Mouse (Mus musculus): Measurements from ENCODE around the gene Exo5.

Exo5 gene

DNA sequence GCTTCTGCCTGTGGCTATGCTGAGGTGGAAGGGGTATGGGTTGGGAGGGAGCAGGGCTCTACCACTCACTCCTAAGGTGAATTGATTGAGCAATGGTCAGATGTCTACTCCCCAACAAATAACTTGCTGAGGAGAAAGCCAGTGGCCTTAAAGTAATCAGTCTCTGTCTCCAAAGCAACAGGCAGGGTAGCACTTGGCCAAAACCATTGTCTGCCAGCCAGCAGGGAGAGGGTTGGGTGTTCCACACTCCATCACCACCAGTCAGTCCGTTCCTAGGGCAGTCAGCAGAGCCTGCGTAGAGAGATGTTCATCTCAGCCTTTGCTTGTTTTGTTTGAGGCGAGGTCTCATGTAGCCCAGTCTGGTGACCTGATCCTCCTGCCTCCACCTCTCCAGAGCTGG, 48.9 kb downstream of the Exo5 start:
- no peak for DNase-seq (ENCODE audit: extremely low read depth, low read depth, low spot score)
